Mouse (Mus musculus): ENCODE results near the gene Gm7579.

GRCm38 (mm10) chr7:142169836-142170235, 41.8 kb upstream of the Gm7579 start:
- TF ChIP-seq MAFK (IDR thresholded peaks at IDR 0.05; ENCODE audit: insufficient read depth, low read depth, low read length): no peak
- 0 out of 2 replicates have a peak, but pooled peaks have one; percentile 29 for TF ChIP-seq ZC3H11A (IDR thresholded peaks at IDR 0.05; ENCODE audit: borderline replicate concordance, low read depth, low read length)
- no peak for TF ChIP-seq CHD2 (IDR thresholded peaks at IDR 0.05; ENCODE audit: low read depth, low read length)
